Comparison of ENCODE assay signal across 9 mouse cellular contexts in genomic region chr17:80160454-80160853, GRCm38 (mm10). TPM values are rescaled to one million over a fixed set of nuclear protein-coding genes. Genes with fewer than 3 reads are reported as not detected.
DNase-seq lines count a peak whose midpoint lies in the region; ATAC-seq lines count a peak whose summit lies in the region.
"Had no signal": no experiment of that assay in that cellular context is flagged by ENCODE, and none has a peak within 500 bp of the region (broad histone marks: within the 10 kb centered on the region; RNA-seq: fewer than 3 reads in every experiment).

No protein-coding gene starts in this region.

- DNase-seq in forebrain, embryonic 14.5 days (ENCODE audit: low spot score), result peak; percentile 70
- peak; percentile 93 for DNase-seq in adipocyte (ENCODE audit: low spot score)
- DNase-seq in gastrocnemius, adult 8-10 months (ENCODE audit: low spot score in 2 of 2), result peak; percentile 65 to 73
- DNase-seq in kidney, postnatal 25 days, result peak; percentile 77 to 86
- no peak for DNase-seq in embryo, embryonic 11 days
- DNase-seq in c-Kit-positive CD71-positive TER-119-positive erythroid progenitor cells, embryonic 14.5 days (ENCODE audit: low spot score), result no peak

- no peak overlapping the region for H3K27ac ChIP-seq in forebrain, embryonic 14.5 days (ENCODE audit: low read depth, low read length)
- no peak overlapping the region for H3K27ac ChIP-seq in forebrain, embryonic 13.5 days
- peak overlapping the region; percentile 47; the same call in 1 of the 2 replicates for H3K27ac ChIP-seq in lung, embryonic 16.5 days (ENCODE audit: low read length)
- H3K27ac ChIP-seq: macrophage had no signal

- WGBS in forebrain, embryonic 14.5 days, result 38% methylated on average over 5 of the region's 5 CpGs
- WGBS in forebrain, embryonic 13.5 days, result 68% methylated on average over 5 of the region's 5 CpGs
- 36% methylated on average over 5 of the region's 5 CpGs for WGBS in lung, embryonic 16.5 days

- H3K36me3 ChIP-seq in forebrain, embryonic 14.5 days (ENCODE audit: control insufficient read depth, insufficient read depth, low read length), result no peaks in the 10 kb centered on the region
- no peaks in the 10 kb centered on the region for H3K36me3 ChIP-seq in forebrain, embryonic 13.5 days (ENCODE audit: poor library complexity, severe bottlenecking)
- no peaks in the 10 kb centered on the region for H3K36me3 ChIP-seq in lung, embryonic 16.5 days (ENCODE audit: control insufficient read depth, insufficient read depth, low read length)

- no peaks in the 10 kb centered on the region for H3K4me1 ChIP-seq in forebrain, embryonic 14.5 days (ENCODE audit: control insufficient read depth, insufficient read depth, low read length)
- no peaks in the 10 kb centered on the region for H3K4me1 ChIP-seq in forebrain, embryonic 13.5 days
- H3K4me1 ChIP-seq in lung, embryonic 16.5 days (replicated peaks; ENCODE audit: control insufficient read depth, insufficient read depth, low read length), result peaks cover 10% of the 10 kb centered on the region; the same call in 1 of the 2 replicates

- H3K27me3 ChIP-seq in forebrain, embryonic 14.5 days (replicated peaks; ENCODE audit: control insufficient read depth, insufficient read depth, low read length), result no peaks in the 10 kb centered on the region
- H3K27me3 ChIP-seq in forebrain, embryonic 13.5 days, result no peaks in the 10 kb centered on the region
- H3K27me3 ChIP-seq in lung, embryonic 16.5 days (ENCODE audit: control insufficient read depth, insufficient read depth, low read depth, low read length), result no peaks in the 10 kb centered on the region

- no peak overlapping the region for H3K9ac ChIP-seq in forebrain, embryonic 14.5 days (ENCODE audit: low read length)
- H3K9ac ChIP-seq in forebrain, embryonic 13.5 days, result no peak overlapping the region
- no peak overlapping the region for H3K9ac ChIP-seq in lung, embryonic 16.5 days (ENCODE audit: low read length)

- no peak overlapping the region for H3K4me3 ChIP-seq in forebrain, embryonic 14.5 days (ENCODE audit: low read depth, low read length)
- H3K4me3 ChIP-seq in forebrain, embryonic 13.5 days, result no peak overlapping the region
- H3K4me3 ChIP-seq in lung, embryonic 16.5 days (ENCODE audit: low read length), result no peak overlapping the region

- no peak overlapping the region for H3K4me2 ChIP-seq in forebrain, embryonic 14.5 days (ENCODE audit: low read length)
- no peak overlapping the region for H3K4me2 ChIP-seq in forebrain, embryonic 13.5 days
- H3K4me2 ChIP-seq in lung, embryonic 16.5 days (ENCODE audit: low read depth, low read length), result no peak overlapping the region

- ATAC-seq in forebrain, embryonic 14.5 days, result no peak; the same call in 1 of the 2 replicates
- no peak for ATAC-seq in forebrain, embryonic 13.5 days
- ATAC-seq in lung, embryonic 16.5 days (ENCODE audit: low read depth), result peak; percentile 93

- H3K9me3 ChIP-seq in forebrain, embryonic 14.5 days (replicated peaks; ENCODE audit: control insufficient read depth, low read length), result no peaks in the 10 kb centered on the region
- no peaks in the 10 kb centered on the region for H3K9me3 ChIP-seq in forebrain, embryonic 13.5 days (replicated peaks)
- H3K9me3 ChIP-seq in lung, embryonic 16.5 days (ENCODE audit: control insufficient read depth, low read length), result no peaks in the 10 kb centered on the region

RNA-seq across cellular contexts. Expression of gene Galm, which starts 33.2 kb away (rescaled TPM):
- polyA plus RNA-seq in forebrain, embryonic 14.5 days (2014; fragmentation: Nextera tagmentation; extraction: Ambion mirVana), result 2.4 and 3.5 TPM in 2 replicates
- 3.4 and 4.6 TPM in 2 replicates for polyA plus RNA-seq in forebrain, embryonic 13.5 days (2015; fragmentation: Nextera tagmentation; extraction: Ambion mirVana)
- 1 to 10 TPM; 1.9 to 3.0 (median 2.4) TPM for total RNA-seq in gastrocnemius, adult 8-10 months (2022)
- polyA plus RNA-seq in lung, embryonic 16.5 days (2015; fragmentation: Nextera tagmentation; extraction: Ambion mirVana), result 20.4 TPM in 2 replicates

RNA-seq across cellular contexts. Expression of gene Srsf7, which starts 46.7 kb away (rescaled TPM):
- polyA plus RNA-seq in forebrain, embryonic 14.5 days (2014; fragmentation: Nextera tagmentation; extraction: Ambion mirVana), result 664 and 688 TPM in 2 replicates
- 747 and 755 TPM in 2 replicates for polyA plus RNA-seq in forebrain, embryonic 13.5 days (2015; fragmentation: Nextera tagmentation; extraction: Ambion mirVana)
- total RNA-seq in gastrocnemius, adult 8-10 months (2022), result 10 to 100 TPM; 25.5 to 31.1 (median 28.5) TPM
- polyA plus RNA-seq in lung, embryonic 16.5 days (2015; fragmentation: Nextera tagmentation; extraction: Ambion mirVana), result 552 and 582 TPM in 2 replicates

RNA-seq across cellular contexts. Expression of gene Ttc39d, which starts 46.8 kb away (rescaled TPM):
- 0.11 and 0.15 TPM in 2 replicates for polyA plus RNA-seq in forebrain, embryonic 14.5 days (2014; fragmentation: Nextera tagmentation; extraction: Ambion mirVana)
- polyA plus RNA-seq in forebrain, embryonic 13.5 days (2015; fragmentation: Nextera tagmentation; extraction: Ambion mirVana), result 0.11 and 0.13 TPM in 2 replicates
- under 1 TPM in 1 of 4 experiments, not detected in 3; 0.13 TPM for total RNA-seq in gastrocnemius, adult 8-10 months (2022)
- 0.24 TPM in 2 replicates for polyA plus RNA-seq in lung, embryonic 16.5 days (2015; fragmentation: Nextera tagmentation; extraction: Ambion mirVana)
- polyA plus RNA-seq: macrophage had no signal

Comparison
In these comparisons a context has a peak if more than half of its experiments do, and no peak if none do; other contexts are left out.
1. DNase-seq: peak in forebrain, embryonic 14.5 days (single experiment), adipocyte (single experiment), gastrocnemius, adult 8-10 months (2 of 2) and kidney, postnatal 25 days (2 of 2); none in embryo, embryonic 11 days (single experiment) and c-Kit-positive CD71-positive TER-119-positive erythroid progenitor cells, embryonic 14.5 days (single experiment).